Mouse (Mus musculus) hindlimb bud, embryonic 11.5 days (tissue): ENCODE results near the gene Rabl3.
A peak's percentile ranks its signal among the peaks of the same experiment; 100 is the strongest.

Experiments
- DNase-seq: peaks from one replicate; pipeline ENCODE4 v3.0.0-alpha.2; 2012; ENCODE audit warnings: low read depth, low spot score; ENCODE audit errors: extremely low spot score

Gene Rabl3

GRCm38 (mm10) chr16:37539611-37540580 lies at the start of gene Rabl3, which contains the start of gene Gtf2e1:
TSS of gene Rabl3 (plus strand) at chr16:37539885.
TSS of gene Gtf2e1 (minus strand) at chr16:37539789.
- peak; percentile 95 for DNase-seq

GRCm38 (mm10) chr16:37495017-37495416 lies 44.7 kb upstream of the Rabl3 start:
- no peak for DNase-seq

- no peak for DNase-seq
These were observed 41.1 kb upstream of the Rabl3 start for GRCm38 (mm10) chr16:37498581-37498980.

- no peak for DNase-seq
These were observed 35.2 kb upstream of the Rabl3 start for GRCm38 (mm10) chr16:37504517-37504916.

- DNase-seq, result no peak
These were observed 32.9 kb upstream of the Rabl3 start for GRCm38 (mm10) chr16:37506751-37507150.

GRCm38 (mm10) chr16:37511489-37511888 lies 28.2 kb upstream of the Rabl3 start:
- DNase-seq, result no peak

- DNase-seq, result no peak
These were observed 25.0 kb upstream of the Rabl3 start for GRCm38 (mm10) chr16:37514644-37515043.

- DNase-seq, result no peak
These were observed 23.2 kb upstream of the Rabl3 start for GRCm38 (mm10) chr16:37516376-37516993.

- DNase-seq, result no peak
These were observed 22.0 kb upstream of the Rabl3 start for GRCm38 (mm10) chr16:37517596-37518211.

GRCm38 (mm10) chr16:37518662-37519061 lies 21.0 kb upstream of the Rabl3 start:
- DNase-seq, result no peak

- DNase-seq, result no peak
These were observed 20.0 kb upstream of the Rabl3 start for GRCm38 (mm10) chr16:37519721-37520120.

GRCm38 (mm10) chr16:37520190-37521040 lies 19.3 kb upstream of the Rabl3 start:
- no peak for DNase-seq

GRCm38 (mm10) chr16:37522100-37522697 lies 17.5 kb upstream of the Rabl3 start:
- DNase-seq, result no peak

GRCm38 (mm10) chr16:37525121-37525520 lies 14.6 kb upstream of the Rabl3 start:
- DNase-seq, result no peak

GRCm38 (mm10) chr16:37526688-37527223 lies 12.9 kb upstream of the Rabl3 start:
- no peak for DNase-seq

- DNase-seq, result no peak
These were observed 9.5 kb upstream of the Rabl3 start for GRCm38 (mm10) chr16:37530170-37530569.

- DNase-seq, result no peak
These were observed 7.6 kb upstream of the Rabl3 start for GRCm38 (mm10) chr16:37532046-37532445.

GRCm38 (mm10) chr16:37533369-37534068 lies 6.2 kb upstream of the Rabl3 start:
- DNase-seq, result no peak

- no peak for DNase-seq
These were observed 460 bp upstream of the Rabl3 start for GRCm38 (mm10) chr16:37539240-37539610.
